ENCODE assay signal across 18 mouse cellular contexts in the genomic region with DNA sequence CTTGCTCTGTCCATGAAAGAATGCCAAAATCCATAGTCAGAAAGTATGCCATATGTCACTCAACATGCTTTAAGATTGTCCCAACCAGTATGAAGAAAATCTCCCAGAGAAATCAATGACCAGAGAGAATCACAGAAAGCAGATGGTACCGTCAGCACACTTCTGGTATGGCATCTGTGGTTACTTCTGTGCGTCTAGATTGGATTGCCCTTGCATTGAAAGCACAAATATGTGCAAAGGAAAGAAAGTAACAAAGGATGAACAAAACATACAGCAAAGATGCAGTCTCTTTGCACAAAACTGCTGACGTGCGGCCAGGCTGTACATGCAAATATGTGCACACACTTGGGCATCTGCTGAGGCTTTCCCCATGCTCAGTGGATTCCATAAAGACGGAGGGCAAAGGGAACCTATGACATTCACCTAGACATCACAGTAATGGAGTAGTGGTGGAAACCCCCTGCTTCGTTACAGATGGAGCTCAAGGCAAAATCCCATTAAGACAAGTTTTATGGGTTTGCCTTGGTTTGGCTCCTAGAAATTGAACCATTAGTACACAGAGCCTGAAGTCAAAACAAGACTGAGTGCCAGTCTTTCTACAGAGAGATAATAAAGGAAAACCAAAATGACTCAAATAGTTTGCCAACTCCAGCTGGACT.
DNase-seq lines count a peak whose midpoint lies in the region; ATAC-seq and TF ChIP-seq lines count a peak whose summit lies in the region.
"Had no signal": no experiment of that assay in that cellular context is flagged by ENCODE, and none has a peak within 500 bp of the region (broad histone marks: within the 10 kb centered on the region; RNA-seq: fewer than 3 reads in every experiment).

No protein-coding gene starts in this region.

- TF ChIP-seq CTCF in hindbrain, postnatal 0 days (IDR thresholded peaks at IDR 0.05; ENCODE audit: low read depth): no peak

- WGBS in hindbrain, postnatal 0 days: 75% methylated on average over 6 of the region's 6 CpGs
- WGBS in hindbrain, embryonic 11.5 days: 94% methylated on average over 6 of the region's 6 CpGs
- WGBS in forebrain, embryonic 16.5 days: 63% methylated on average over 6 of the region's 6 CpGs

- no peaks in the 10 kb centered on the region for H3K9me3 ChIP-seq in hindbrain, postnatal 0 days (ENCODE audit: low read length)
- H3K9me3 ChIP-seq in hindbrain, embryonic 11.5 days (ENCODE audit: control insufficient read depth, low read length): no peaks in the 10 kb centered on the region
- no peaks in the 10 kb centered on the region for H3K9me3 ChIP-seq in forebrain, embryonic 16.5 days (ENCODE audit: control insufficient read depth, low read length)
- H3K9me3 ChIP-seq: limb, embryonic 10.5 days; liver, embryonic 12.5 days; lung, embryonic 15.5 days; midbrain, embryonic 15.5 days; stomach, embryonic 15.5 days had no signal

- no peak overlapping the region for H3K4me2 ChIP-seq in hindbrain, postnatal 0 days (ENCODE audit: low read depth, low read length)
- no peak overlapping the region for H3K4me2 ChIP-seq in hindbrain, embryonic 11.5 days (replicated peaks; ENCODE audit: low read depth, low read length)
- H3K4me2 ChIP-seq in forebrain, embryonic 16.5 days (ENCODE audit: low read length): no peak overlapping the region
- H3K4me2 ChIP-seq: liver, embryonic 12.5 days; lung, embryonic 15.5 days; midbrain, embryonic 15.5 days; stomach, embryonic 15.5 days had no signal

- H3K4me1 ChIP-seq in hindbrain, postnatal 0 days (ENCODE audit: insufficient read depth, low read length): no peaks in the 10 kb centered on the region
- H3K4me1 ChIP-seq in hindbrain, embryonic 11.5 days (replicated peaks; ENCODE audit: control insufficient read depth, insufficient read depth, low read length): no peaks in the 10 kb centered on the region
- no peaks in the 10 kb centered on the region for H3K4me1 ChIP-seq in forebrain, embryonic 16.5 days (replicated peaks; ENCODE audit: control insufficient read depth, insufficient read depth, low read length)
- H3K4me1 ChIP-seq: limb, embryonic 10.5 days; liver, embryonic 12.5 days; lung, embryonic 15.5 days; midbrain, embryonic 15.5 days; stomach, embryonic 15.5 days had no signal

- DNase-seq in cerebellum, postnatal 10 days: peak; percentile 30 to 37
- DNase-seq in cerebellum, postnatal 4 days (ENCODE audit: low spot score in 2 of 2): no peak
- peak; percentile 30 for DNase-seq in hindbrain, postnatal 0 days (ENCODE audit: low spot score)
- DNase-seq in hindbrain, embryonic 11.5 days (ENCODE audit: low spot score): no peak
- peak; percentile 11 to 45 for DNase-seq in layer of hippocampus, postnatal 10 days (ENCODE audit: low spot score in 2 of 2)
- no peak for DNase-seq in ovary, postnatal 10 days (ENCODE audit: low spot score)
- no peak for DNase-seq in kidney, postnatal 10 days
- DNase-seq: adrenal gland, postnatal 14 days; gastrocnemius, postnatal 14 days; heart, postnatal 14 days; kidney, adult 8-10 months; kidney, postnatal 4 days had no signal

- H3K36me3 ChIP-seq in hindbrain, postnatal 0 days (ENCODE audit: insufficient read depth, low read length): no peaks in the 10 kb centered on the region
- H3K36me3 ChIP-seq in hindbrain, embryonic 11.5 days (ENCODE audit: control insufficient read depth, insufficient read depth, low read length): no peaks in the 10 kb centered on the region
- no peaks in the 10 kb centered on the region for H3K36me3 ChIP-seq in forebrain, embryonic 16.5 days (ENCODE audit: control insufficient read depth, insufficient read depth)
- H3K36me3 ChIP-seq: limb, embryonic 10.5 days; liver, embryonic 12.5 days; lung, embryonic 15.5 days; midbrain, embryonic 15.5 days; stomach, embryonic 15.5 days had no signal

- no peak overlapping the region for H3K4me3 ChIP-seq in hindbrain, postnatal 0 days (ENCODE audit: low read length)
- H3K4me3 ChIP-seq in hindbrain, embryonic 11.5 days (ENCODE audit: low read depth, low read length): no peak overlapping the region
- no peak overlapping the region for H3K4me3 ChIP-seq in forebrain, embryonic 16.5 days (replicated peaks; ENCODE audit: low read length)
- H3K4me3 ChIP-seq: limb, embryonic 10.5 days; liver, embryonic 12.5 days; lung, embryonic 15.5 days; midbrain, embryonic 15.5 days; stomach, embryonic 15.5 days had no signal

- H3K9ac ChIP-seq in hindbrain, postnatal 0 days (replicated peaks; ENCODE audit: low read length): no peak overlapping the region
- no peak overlapping the region for H3K9ac ChIP-seq in hindbrain, embryonic 11.5 days (ENCODE audit: low read depth, low read length)
- no peak overlapping the region for H3K9ac ChIP-seq in forebrain, embryonic 16.5 days (replicated peaks; ENCODE audit: low read depth, low read length)
- H3K9ac ChIP-seq: liver, embryonic 12.5 days; lung, embryonic 15.5 days; midbrain, embryonic 15.5 days; stomach, embryonic 15.5 days had no signal

- no peak overlapping the region for H3K27ac ChIP-seq in hindbrain, postnatal 0 days
- H3K27ac ChIP-seq in hindbrain, embryonic 11.5 days (ENCODE audit: low read depth, low read length): no peak overlapping the region
- peak overlapping the region; percentile 20; the same call in 1 of the 2 replicates for H3K27ac ChIP-seq in forebrain, embryonic 16.5 days (ENCODE audit: low read length)
- H3K27ac ChIP-seq: limb, embryonic 10.5 days; liver, embryonic 12.5 days; lung, embryonic 15.5 days; midbrain, embryonic 15.5 days; stomach, embryonic 15.5 days had no signal

- H3K27me3 ChIP-seq in hindbrain, postnatal 0 days (ENCODE audit: insufficient read depth, low read length): no peaks in the 10 kb centered on the region
- H3K27me3 ChIP-seq in hindbrain, embryonic 11.5 days (ENCODE audit: control insufficient read depth, insufficient read depth, low read length): no peaks in the 10 kb centered on the region
- no peaks in the 10 kb centered on the region for H3K27me3 ChIP-seq in forebrain, embryonic 16.5 days (replicated peaks; ENCODE audit: control insufficient read depth, insufficient read depth, low read length)
- H3K27me3 ChIP-seq: liver, embryonic 12.5 days; lung, embryonic 15.5 days; midbrain, embryonic 15.5 days; stomach, embryonic 15.5 days had no signal

- ATAC-seq in hindbrain, postnatal 0 days: no peak; the same call in 1 of the 2 replicates
- no peak for ATAC-seq in hindbrain, embryonic 11.5 days (ENCODE audit: low FRiP score)
- ATAC-seq in forebrain, embryonic 16.5 days: peak; percentile 78
- ATAC-seq: liver, embryonic 12.5 days; midbrain, embryonic 15.5 days had no signal

Comparison
In these comparisons a context has a peak if more than half of its experiments do, and no peak if none do; other contexts are left out.
1. DNase-seq: peak in cerebellum, postnatal 10 days (2 of 2), hindbrain, postnatal 0 days (single experiment) and layer of hippocampus, postnatal 10 days (2 of 2); none in cerebellum, postnatal 4 days (0 of 2), hindbrain, embryonic 11.5 days (single experiment), ovary, postnatal 10 days (single experiment) and kidney, postnatal 10 days (single experiment).